Mouse (Mus musculus): ENCODE measurements around the gene Ttll11. TPM values are rescaled to one million over a fixed set of nuclear protein-coding genes. Genes with fewer than 3 reads are reported as not detected.

The Ttll11 gene
- total RNA-seq, 1 experiment: 0.31 TPM

- Histone ChIP-seq H3K4me1 (ENCODE audit: control insufficient read depth in 2 of 2, insufficient read depth in 2 of 2, low read length in 2 of 2, poor library complexity in 1 of 2) (peaks cover 0 to 4% of the 10 kb centered on the region in 2 experiments; a peak in 2 of 4 replicates), H3K4me3 (ENCODE audit: insufficient read depth in 1 of 2, low read depth in 1 of 2, low read length in 2 of 2, poor library complexity in 1 of 2, severe bottlenecking in 1 of 2) (no peak overlapping the region), H3K9ac (ENCODE audit: insufficient read depth, low read depth, low read length, poor library complexity, severe bottlenecking) (no peak overlapping the region), H3K9me3 (ENCODE audit: control insufficient read depth, insufficient read depth, low read depth, low read length) (no peaks in the 10 kb centered on the region), H3K36me3 (ENCODE audit: control insufficient read depth, insufficient read depth, low read length, poor library complexity, severe bottlenecking) (no peaks in the 10 kb centered on the region), H3K27ac (ENCODE audit: insufficient read depth, low read depth, low read length, poor library complexity, severe bottlenecking) (no peak overlapping the region)
- TF ChIP-seq ZNF384 (IDR thresholded peaks at IDR 0.05; ENCODE audit: low read depth, low read length): no peak
- TF ChIP-seq MAFK (IDR thresholded peaks at IDR 0.05; ENCODE audit: insufficient read depth, low read depth, low read length): no peak
- TF ChIP-seq CHD2 (IDR thresholded peaks at IDR 0.05; ENCODE audit: low read depth, low read length): no peak
- TF ChIP-seq HCFC1 (IDR thresholded peaks at IDR 0.05; ENCODE audit: borderline replicate concordance, insufficient read depth, low read length): no peak
- no peak for TF ChIP-seq ZC3H11A (IDR thresholded peaks at IDR 0.05; ENCODE audit: borderline replicate concordance, low read depth, low read length)
- in situ Hi-C loops (cut with MboI; ENCODE audit: low sequenced_read_pairs in 2 of 2, unreplicated experiment in 2 of 2): no loop called here
- no peak for DNase-seq (ENCODE audit: low read depth, low spot score)
Measured at GRCm38 (mm10) chr2:35851420-35852163, 128.1 kb downstream of the Ttll11 start.

DNA sequence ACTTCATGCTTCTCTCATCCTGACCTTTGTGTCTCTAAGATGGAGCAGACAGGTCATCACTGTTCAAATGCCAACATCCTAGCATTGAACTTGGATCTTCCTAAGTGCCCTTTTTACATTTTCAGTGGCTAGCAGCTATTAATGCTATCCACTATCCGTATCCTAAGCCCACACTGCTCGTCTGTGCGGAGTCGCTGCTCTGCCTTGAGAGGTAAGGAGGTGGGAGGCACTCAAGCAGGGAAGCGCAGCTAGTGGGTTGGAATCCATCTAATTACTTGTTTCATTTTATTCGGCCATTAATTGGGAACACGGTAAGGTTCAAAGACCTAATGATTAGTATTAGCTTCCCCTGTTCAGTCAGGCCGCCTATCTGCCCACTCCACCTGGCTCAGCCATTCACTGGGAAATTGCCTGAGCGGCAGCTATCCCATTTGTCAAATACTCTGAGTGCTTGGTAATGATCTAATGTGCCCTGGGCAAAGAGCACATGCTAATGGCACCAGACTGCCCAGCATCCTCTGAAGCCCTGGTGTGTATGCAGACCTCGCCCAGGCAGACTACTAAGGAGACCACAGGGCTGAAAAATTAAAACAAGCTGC lies 130.0 kb downstream of the Ttll11 start:
- in situ Hi-C loops (cut with MboI; ENCODE audit: low sequenced_read_pairs in 2 of 2, unreplicated experiment in 2 of 2): no loop called here
- peaks cover 0 to 8% of the 10 kb centered on the region in 2 experiments; a peak in 2 of 4 replicates for H3K4me1 ChIP-seq (ENCODE audit: control insufficient read depth in 2 of 2, insufficient read depth in 2 of 2, low read length in 2 of 2, poor library complexity in 1 of 2)
- H3K4me3 ChIP-seq (ENCODE audit: insufficient read depth in 1 of 2, low read depth in 1 of 2, low read length in 2 of 2, poor library complexity in 1 of 2, severe bottlenecking in 1 of 2): no peak overlapping the region
- no peak for DNase-seq (ENCODE audit: low read depth, low spot score)
- no peaks in the 10 kb centered on the region for H3K36me3 ChIP-seq (ENCODE audit: control insufficient read depth, insufficient read depth, low read length, poor library complexity, severe bottlenecking)
- no peak overlapping the region for H3K27ac ChIP-seq (ENCODE audit: insufficient read depth, low read depth, low read length, poor library complexity, severe bottlenecking)
- no peak for TF ChIP-seq ZC3H11A (IDR thresholded peaks at IDR 0.05; ENCODE audit: borderline replicate concordance, low read depth, low read length)
- TF ChIP-seq HCFC1 (IDR thresholded peaks at IDR 0.05; ENCODE audit: borderline replicate concordance, insufficient read depth, low read length): no peak
- no peak for TF ChIP-seq CHD2 (IDR thresholded peaks at IDR 0.05; ENCODE audit: low read depth, low read length)
- no peak for TF ChIP-seq ZNF384 (IDR thresholded peaks at IDR 0.05; ENCODE audit: low read depth, low read length)
- no peak for TF ChIP-seq MAFK (IDR thresholded peaks at IDR 0.05; ENCODE audit: insufficient read depth, low read depth, low read length)
- H3K9ac ChIP-seq (ENCODE audit: insufficient read depth, low read depth, low read length, poor library complexity, severe bottlenecking): no peak overlapping the region
- no peaks in the 10 kb centered on the region for H3K9me3 ChIP-seq (ENCODE audit: control insufficient read depth, insufficient read depth, low read depth, low read length)

DNA sequence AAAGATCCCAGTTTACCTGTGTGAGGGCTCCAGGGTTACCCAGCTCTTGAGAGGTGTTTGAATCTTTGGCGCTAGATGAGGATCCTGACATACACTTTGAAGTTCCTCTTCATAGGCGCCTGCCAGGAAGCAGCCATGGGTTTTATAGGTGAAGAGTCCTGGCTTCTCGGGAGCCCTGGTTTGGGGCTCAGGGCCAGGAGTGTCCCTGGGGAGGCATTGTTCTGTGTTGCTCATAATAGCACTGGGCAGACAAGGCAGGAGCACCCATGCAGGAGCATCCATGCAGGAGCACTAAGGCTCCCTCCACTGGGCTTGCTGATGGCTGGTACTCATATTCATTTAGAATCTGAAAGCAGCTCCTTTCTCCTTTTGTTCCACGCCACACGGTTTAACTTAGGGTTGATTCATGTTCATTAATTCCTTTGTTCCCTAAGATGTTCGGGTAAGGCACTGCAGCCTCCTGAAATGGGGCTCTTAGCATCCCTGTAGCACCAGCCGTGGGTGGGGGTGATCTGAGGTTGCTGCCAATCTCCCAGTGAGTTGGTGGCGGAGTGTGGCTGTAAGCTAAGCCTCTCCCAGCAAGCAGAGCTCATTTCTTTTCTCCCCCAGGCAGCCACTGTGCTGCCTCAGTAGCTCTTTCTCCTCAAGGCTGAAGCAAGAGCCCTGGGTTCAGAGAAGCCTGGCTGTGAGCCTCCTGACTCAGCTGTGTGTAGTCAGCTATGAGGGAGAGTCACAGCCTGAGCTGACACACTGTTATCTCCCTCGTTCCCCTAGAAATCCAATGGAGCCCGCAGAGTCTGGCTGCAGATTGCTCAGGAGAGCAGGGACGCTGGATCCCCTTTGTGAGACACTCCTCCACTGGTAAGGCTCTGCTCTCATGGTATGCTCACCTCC lies 133.9 kb downstream of the Ttll11 start:
- no peaks in the 10 kb centered on the region for H3K36me3 ChIP-seq (ENCODE audit: control insufficient read depth, insufficient read depth, low read length, poor library complexity, severe bottlenecking)
- H3K27ac ChIP-seq (ENCODE audit: insufficient read depth, low read depth, low read length, poor library complexity, severe bottlenecking): no peak overlapping the region
- peaks cover 6 to 12% of the 10 kb centered on the region in 2 experiments; a peak in 3 of 4 replicates for H3K4me1 ChIP-seq (ENCODE audit: control insufficient read depth in 2 of 2, insufficient read depth in 2 of 2, low read length in 2 of 2, poor library complexity in 1 of 2)
- TF ChIP-seq CHD2 (IDR thresholded peaks at IDR 0.05; ENCODE audit: low read depth, low read length) (no peak), MAFK (IDR thresholded peaks at IDR 0.05; ENCODE audit: insufficient read depth, low read depth, low read length) (no peak), ZC3H11A (IDR thresholded peaks at IDR 0.05; ENCODE audit: borderline replicate concordance, low read depth, low read length) (no peak), HCFC1 (IDR thresholded peaks at IDR 0.05; ENCODE audit: borderline replicate concordance, insufficient read depth, low read length) (no peak), ZNF384 (IDR thresholded peaks at IDR 0.05; ENCODE audit: low read depth, low read length) (no peak)
- no peaks in the 10 kb centered on the region for H3K9me3 ChIP-seq (ENCODE audit: control insufficient read depth, insufficient read depth, low read depth, low read length)
- no peak overlapping the region for H3K9ac ChIP-seq (ENCODE audit: insufficient read depth, low read depth, low read length, poor library complexity, severe bottlenecking)
- peak; percentile 52 for DNase-seq (ENCODE audit: low read depth, low spot score)
- in situ Hi-C loops (cut with MboI; ENCODE audit: low sequenced_read_pairs in 2 of 2, unreplicated experiment in 2 of 2): no loop called here
- no peak overlapping the region for H3K4me3 ChIP-seq (ENCODE audit: insufficient read depth in 1 of 2, low read depth in 1 of 2, low read length in 2 of 2, poor library complexity in 1 of 2, severe bottlenecking in 1 of 2)

GRCm38 (mm10) chr2:35843896-35844690 lies 135.6 kb downstream of the Ttll11 start:
- Histone ChIP-seq H3K27ac (ENCODE audit: insufficient read depth, low read depth, low read length, poor library complexity, severe bottlenecking) (no peak overlapping the region), H3K4me1 (ENCODE audit: control insufficient read depth in 2 of 2, insufficient read depth in 2 of 2, low read length in 2 of 2, poor library complexity in 1 of 2) (peaks cover 6 to 14% of the 10 kb centered on the region in 2 experiments; a peak in 3 of 4 replicates), H3K9ac (ENCODE audit: insufficient read depth, low read depth, low read length, poor library complexity, severe bottlenecking) (no peak overlapping the region), H3K4me3 (ENCODE audit: insufficient read depth in 1 of 2, low read depth in 1 of 2, low read length in 2 of 2, poor library complexity in 1 of 2, severe bottlenecking in 1 of 2) (no peak overlapping the region), H3K36me3 (ENCODE audit: control insufficient read depth, insufficient read depth, low read length, poor library complexity, severe bottlenecking) (no peaks in the 10 kb centered on the region), H3K9me3 (ENCODE audit: control insufficient read depth, insufficient read depth, low read depth, low read length) (no peaks in the 10 kb centered on the region)
- in situ Hi-C loops (cut with MboI; ENCODE audit: low sequenced_read_pairs in 2 of 2, unreplicated experiment in 2 of 2): no loop called here
- TF ChIP-seq ZC3H11A (IDR thresholded peaks at IDR 0.05; ENCODE audit: borderline replicate concordance, low read depth, low read length) (no peak), MAFK (IDR thresholded peaks at IDR 0.05; ENCODE audit: insufficient read depth, low read depth, low read length) (peak; percentile 99)
- DNase-seq (ENCODE audit: low read depth, low spot score): no peak
